Mouse (Mus musculus) embryonic facial prominence, embryonic 10.5 days (tissue): Measurements from ENCODE around the gene Cpz. TPM values are rescaled to one million over a fixed set of nuclear protein-coding genes. Genes with fewer than 3 reads are reported as not detected.

ENCODE experiments used
- DNase-seq: peaks from one replicate; pipeline ENCODE4 v3.0.0-alpha.2; 2017; ENCODE audit warnings: low spot score
- H3K27ac ChIP-seq: fragments of 300-500 bp; sonication (generic); replicated peaks from 2 replicates; pipeline ENCODE4 v1.5.1; 2016; ENCODE audit warnings: mild to moderate bottlenecking
- H3K27me3 ChIP-seq: fragments of 300-500 bp; sonication (generic); replicated peaks from 2 replicates; pipeline ENCODE4 v1.6.1; 2016; ENCODE audit warnings: low read depth, mild to moderate bottlenecking; ENCODE audit not compliant: poor library complexity, severe bottlenecking
- H3K36me3 ChIP-seq: fragments of 300-500 bp; sonication (generic); replicated peaks from 2 replicates; pipeline ENCODE4 v1.6.1; 2016; ENCODE audit warnings: mild to moderate bottlenecking, moderate library complexity
- H3K4me1 ChIP-seq: fragments of 300-500 bp; sonication (generic); 2 replicates; pipeline ENCODE4 v1.6.1; 2016
- H3K4me3 ChIP-seq: fragments of 300-500 bp; sonication (generic); 2 replicates; pipeline ENCODE4 v1.5.1; 2016; ENCODE audit warnings: mild to moderate bottlenecking, moderate library complexity
- H3K9me3 ChIP-seq: fragments of 300-500 bp; sonication (generic); 2 replicates; pipeline ENCODE4 v1.6.1; 2016; ENCODE audit warnings: mild to moderate bottlenecking
- WGBS: fragments of 180-500 bp; shearing (Covaris S2); methylation state at CpG from one replicate; pipeline ENCODE4 v1.1.7; 2016; 5-methylcytosine and 5-hydroxymethylcytosine counted together
- polyA plus RNA-seq: library from polyadenylated mRNA; unstranded; fragments of >200 nt; fragmentation: Nextera tagmentation; extraction: Ambion mirVana; gene quantifications from 2 replicates; pipeline ENCODE4 v1.2.1, GENCODE M21; 2016

Gene Cpz
- polyA plus RNA-seq, 1 experiment from 2014 or later: 7.6 TPM

- Histone ChIP-seq H3K4me1 (peaks cover 11% of the 10 kb centered on the region), H3K36me3 (peaks cover 37% of the 10 kb centered on the region), H3K9me3 (no peaks in the 10 kb centered on the region), H3K27me3 (no peaks in the 10 kb centered on the region), H3K4me3 (no peak overlapping the region), H3K27ac (peak overlapping the region; percentile 41; the same call in 1 of the 2 replicates)
- WGBS: 50% methylated on average over 7 of the region's 7 CpGs
- no peak for DNase-seq
Observed at GRCm38 (mm10) chr5:35551855-35552837, 26.6 kb upstream of the Cpz start.

DNA sequence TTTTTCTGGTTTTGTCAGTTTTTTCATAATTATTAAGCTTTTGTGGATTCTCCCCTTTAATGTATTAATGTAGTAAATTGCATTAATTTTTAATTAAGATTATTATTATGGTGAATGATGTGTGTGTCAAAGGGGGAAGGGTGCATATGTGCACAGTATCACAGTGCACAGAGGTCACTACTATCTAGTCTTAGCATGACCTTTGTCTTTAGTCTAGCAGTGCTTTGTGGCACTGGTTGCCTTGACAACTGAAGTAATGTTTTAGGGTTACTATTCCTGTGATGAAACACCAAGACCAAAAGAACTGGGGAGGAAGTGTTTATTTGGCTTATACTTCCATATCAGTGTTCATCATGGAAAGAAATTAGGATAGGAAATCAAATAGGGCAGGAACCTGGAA lies 20.6 kb upstream of the Cpz start:
- Histone ChIP-seq H3K27ac (no peak overlapping the region), H3K27me3 (no peaks in the 10 kb centered on the region), H3K36me3 (no peaks in the 10 kb centered on the region), H3K9me3 (no peaks in the 10 kb centered on the region), H3K4me3 (no peak overlapping the region), H3K4me1 (peaks cover 7% of the 10 kb centered on the region)
- DNase-seq: no peak

DNA sequence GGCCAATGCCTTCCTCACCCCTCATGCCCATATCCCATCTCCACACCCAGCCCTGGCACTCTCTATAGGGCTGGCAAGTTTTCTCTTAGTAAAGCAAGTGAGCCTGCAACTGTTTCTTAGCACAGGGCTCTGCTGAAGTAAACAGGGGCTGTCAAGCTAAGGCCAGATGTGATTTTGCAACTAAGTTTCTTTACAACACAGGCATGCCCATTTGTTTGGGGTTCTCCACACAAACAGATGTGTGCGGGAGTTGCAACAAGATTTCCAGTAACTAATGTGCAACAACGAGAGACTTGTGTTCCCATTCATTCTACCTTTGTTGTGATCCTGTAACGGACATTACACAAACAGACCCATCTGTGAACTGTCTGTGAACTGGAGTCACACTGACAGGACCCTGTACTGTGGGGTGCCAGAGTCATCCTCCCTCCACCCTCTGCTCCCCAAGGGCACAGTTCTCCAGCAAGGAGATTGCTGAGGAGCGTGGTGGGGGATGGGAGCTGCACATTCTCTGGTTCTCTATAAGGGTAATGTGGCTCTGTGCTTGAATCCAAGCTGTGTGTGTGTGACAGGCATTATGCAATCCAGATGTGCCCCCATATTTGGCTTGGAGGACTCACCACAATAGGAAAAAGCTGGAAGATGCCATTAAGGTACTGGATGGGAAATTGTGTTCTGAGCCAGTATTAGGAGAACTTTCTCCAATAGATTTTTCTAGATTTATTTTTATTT lies 15.7 kb upstream of the Cpz start:
- Histone ChIP-seq H3K4me3 (no peak overlapping the region), H3K9me3 (0 out of 2 replicates have a peak, but pooled peaks cover 2% of the 10 kb centered on the region), H3K4me1 (peaks cover 27% of the 10 kb centered on the region), H3K27me3 (no peaks in the 10 kb centered on the region), H3K27ac (peak overlapping the region; percentile 73), H3K36me3 (no peaks in the 10 kb centered on the region)
- DNase-seq: peak; percentile 53
- 56% methylated on average over 4 of the region's 4 CpGs for WGBS

DNA sequence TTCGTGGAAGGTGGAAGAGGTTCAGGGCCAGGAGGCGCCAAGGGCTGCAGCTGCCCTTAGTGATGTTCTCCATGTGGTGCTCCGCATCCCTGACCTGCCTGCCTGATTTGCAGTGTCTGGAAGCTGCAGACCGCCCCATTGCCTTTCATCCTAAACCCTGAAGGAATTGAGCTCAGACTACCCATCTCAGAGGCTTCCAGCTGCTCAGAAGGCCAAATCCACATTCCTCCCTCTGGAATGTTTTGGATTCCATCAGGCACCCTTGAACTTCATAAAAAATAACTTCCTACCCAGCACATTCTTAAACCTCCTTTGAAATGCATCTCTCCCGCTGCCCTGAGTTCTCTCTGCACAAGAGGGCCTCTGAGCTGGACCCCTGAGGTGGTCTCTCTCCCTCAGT lies 15.1 kb upstream of the Cpz start:
- DNase-seq: peak; percentile 25
- Histone ChIP-seq H3K9me3 (0 out of 2 replicates have a peak, but pooled peaks cover 2% of the 10 kb centered on the region), H3K27ac (peak overlapping the region; percentile 73), H3K4me1 (peaks cover 27% of the 10 kb centered on the region), H3K4me3 (no peak overlapping the region), H3K36me3 (no peaks in the 10 kb centered on the region), H3K27me3 (no peaks in the 10 kb centered on the region)
- 51% methylated on average over 5 of the region's 5 CpGs for WGBS

DNA sequence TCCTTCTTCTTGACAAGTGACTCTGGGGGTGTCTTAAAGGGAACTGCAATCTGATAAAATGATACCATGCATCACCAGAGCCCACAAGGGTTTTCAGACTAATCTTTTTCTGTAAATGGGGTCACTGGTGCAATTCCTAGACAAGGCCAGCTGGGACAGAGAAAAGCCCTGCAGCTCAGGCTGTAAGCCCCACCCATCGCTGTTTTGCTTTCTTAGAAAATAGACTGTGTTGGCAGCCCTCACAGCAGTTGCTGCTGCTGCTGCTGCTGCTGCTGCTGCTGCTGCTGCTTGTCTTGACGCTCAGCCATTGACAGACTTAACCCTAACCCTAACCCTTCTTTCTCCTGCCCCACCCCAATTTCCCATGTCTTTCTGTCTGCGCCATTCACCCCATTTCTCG lies 14.1 kb upstream of the Cpz start:
- WGBS: 61% methylated on average over 4 of the region's 4 CpGs
- Histone ChIP-seq H3K36me3 (no peaks in the 10 kb centered on the region), H3K27ac (peak overlapping the region; percentile 25; the same call in 1 of the 2 replicates), H3K4me1 (peaks cover 27% of the 10 kb centered on the region), H3K9me3 (0 out of 2 replicates have a peak, but pooled peaks cover 2% of the 10 kb centered on the region), H3K27me3 (no peaks in the 10 kb centered on the region), H3K4me3 (no peak overlapping the region)
- DNase-seq: no peak

GRCm38 (mm10) chr5:35538022-35538421 lies 12.5 kb upstream of the Cpz start:
- 91% methylated on average over 3 of the region's 3 CpGs for WGBS
- Histone ChIP-seq H3K27ac (no peak overlapping the region), H3K4me3 (no peak overlapping the region), H3K9me3 (0 out of 2 replicates have a peak, but pooled peaks cover 2% of the 10 kb centered on the region), H3K36me3 (no peaks in the 10 kb centered on the region), H3K27me3 (no peaks in the 10 kb centered on the region), H3K4me1 (peaks cover 27% of the 10 kb centered on the region)
- DNase-seq: no peak

DNA sequence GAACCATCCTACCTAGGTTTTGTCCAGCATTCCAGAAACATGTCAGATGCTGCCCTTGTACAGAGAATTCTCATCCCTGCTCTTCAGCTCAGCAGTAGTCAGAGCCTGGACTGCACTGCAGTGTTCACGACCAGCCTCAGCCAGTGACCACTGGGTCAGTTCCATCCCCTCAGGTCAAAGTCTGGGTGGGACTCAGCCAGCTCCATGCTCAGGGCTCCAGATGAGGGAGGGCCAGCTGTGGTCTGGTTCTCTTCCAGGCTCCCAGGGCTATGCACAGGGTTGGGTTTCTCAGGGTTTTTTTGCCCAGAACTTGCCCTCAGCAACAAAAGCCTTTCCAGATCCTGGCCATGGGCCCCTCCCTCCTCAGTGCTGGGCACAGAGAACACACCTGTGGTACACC lies 12.0 kb upstream of the Cpz start:
- Histone ChIP-seq H3K27ac (no peak overlapping the region), H3K36me3 (no peaks in the 10 kb centered on the region), H3K27me3 (no peaks in the 10 kb centered on the region), H3K4me1 (peaks cover 27% of the 10 kb centered on the region), H3K9me3 (0 out of 2 replicates have a peak, but pooled peaks cover 2% of the 10 kb centered on the region), H3K4me3 (no peak overlapping the region)
- DNase-seq: no peak
- 58% methylated on average over 1 of the region's 1 CpGs for WGBS

GRCm38 (mm10) chr5:35536271-35536670 lies 10.8 kb upstream of the Cpz start:
- WGBS: 64% methylated on average over 3 of the region's 3 CpGs
- Histone ChIP-seq H3K27me3 (no peaks in the 10 kb centered on the region), H3K27ac (no peak overlapping the region), H3K4me3 (no peak overlapping the region), H3K36me3 (no peaks in the 10 kb centered on the region), H3K4me1 (peaks cover 21% of the 10 kb centered on the region), H3K9me3 (0 out of 2 replicates have a peak, but pooled peaks cover 2% of the 10 kb centered on the region)
- DNase-seq: no peak

GRCm38 (mm10) chr5:35531586-35531985 lies 6.1 kb upstream of the Cpz start:
- peaks cover 15% of the 10 kb centered on the region for H3K4me1 ChIP-seq
- WGBS: 18% methylated on average over 10 of the region's 10 CpGs
- no peak overlapping the region for H3K4me3 ChIP-seq
- 0 out of 2 replicates have a peak, but pooled peaks cover 2% of the 10 kb centered on the region for H3K9me3 ChIP-seq
- H3K27me3 ChIP-seq: peaks cover 6% of the 10 kb centered on the region
- no peaks in the 10 kb centered on the region for H3K36me3 ChIP-seq
- no peak overlapping the region for H3K27ac ChIP-seq
- DNase-seq: peak; percentile 78

GRCm38 (mm10) chr5:35530442-35530841 lies 4.9 kb upstream of the Cpz start:
- 18% methylated on average over 4 of the region's 4 CpGs for WGBS
- Histone ChIP-seq H3K4me3 (no peak overlapping the region), H3K36me3 (no peaks in the 10 kb centered on the region), H3K4me1 (peaks cover 26% of the 10 kb centered on the region), H3K27me3 (peaks cover 17% of the 10 kb centered on the region), H3K27ac (no peak overlapping the region), H3K9me3 (no peaks in the 10 kb centered on the region)
- DNase-seq: peak; percentile 73

DNA sequence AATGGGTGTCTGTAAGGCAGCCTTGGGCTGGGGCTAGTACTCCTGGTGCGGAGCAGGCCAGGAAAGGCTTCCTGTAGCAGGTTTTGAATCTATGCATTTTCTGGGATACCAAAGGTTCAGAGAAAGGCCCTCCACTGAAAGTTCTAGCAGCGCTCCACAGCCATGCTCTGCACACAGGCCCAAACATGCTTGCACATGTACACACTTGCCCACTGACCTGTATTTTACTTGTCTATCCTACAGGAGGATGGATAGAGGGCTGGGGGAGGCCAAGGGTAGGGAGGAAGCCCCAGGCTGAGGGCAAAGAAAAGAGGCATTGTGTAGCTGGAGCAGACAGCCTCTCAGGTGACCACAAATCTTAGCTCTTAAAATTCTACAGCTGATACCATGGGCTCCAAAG lies 1.1 kb downstream of the Cpz start:
- Histone ChIP-seq H3K9me3 (no peaks in the 10 kb centered on the region), H3K27ac (0 out of 2 replicates have a peak overlapping the region, but pooled peaks have one; percentile 41), H3K4me1 (peaks cover 38% of the 10 kb centered on the region), H3K4me3 (peak overlapping the region; percentile 63), H3K27me3 (peaks cover 75% of the 10 kb centered on the region), H3K36me3 (no peaks in the 10 kb centered on the region)
- peak; percentile 58 for DNase-seq
- WGBS: 69% methylated on average over 2 of the region's 2 CpGs

DNA sequence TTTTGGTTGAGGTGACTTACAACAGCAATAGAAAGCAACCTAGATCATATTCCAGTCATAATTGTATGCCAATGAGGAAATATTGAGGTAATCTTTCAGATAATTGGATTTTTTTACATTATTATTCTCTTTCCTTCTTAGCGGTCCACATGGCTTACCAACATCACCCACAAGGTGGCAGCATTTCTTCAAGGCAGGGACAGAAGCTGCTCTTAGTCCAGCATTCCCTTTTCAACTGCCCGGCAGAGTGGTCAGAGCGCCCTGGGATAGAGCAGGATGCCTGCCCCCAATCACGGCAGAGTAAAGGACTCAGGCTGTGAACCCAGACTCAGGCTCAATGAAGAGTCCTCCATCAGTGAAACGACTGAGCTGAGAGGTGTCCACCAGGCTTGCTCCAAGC lies 1.8 kb downstream of the Cpz start:
- Histone ChIP-seq H3K27me3 (peaks cover 81% of the 10 kb centered on the region), H3K27ac (0 out of 2 replicates have a peak overlapping the region, but pooled peaks have one; percentile 41), H3K4me1 (peaks cover 38% of the 10 kb centered on the region), H3K4me3 (0 out of 2 replicates have a peak overlapping the region, but pooled peaks have one; percentile 63), H3K36me3 (no peaks in the 10 kb centered on the region), H3K9me3 (no peaks in the 10 kb centered on the region)
- DNase-seq: peak; percentile 83
- WGBS: 2% methylated on average over 5 of the region's 5 CpGs
